Mouse (Mus musculus): ENCODE measurements around the gene Slitrk5. TPM values are rescaled to one million over a fixed set of nuclear protein-coding genes. Genes with fewer than 3 reads are reported as not detected.

Slitrk5 gene
- not detected for polyA plus RNA-seq (2015; fragmentation: Illumina TruSeq; extraction: RNeasy Lipid Tissue Mini Kit (QIAGEN cat#74804); ENCODE audit: insufficient read depth, low read depth, low replicate concordance)

GRCm38 (mm10) chr14:111674664-111675147 lies at the start of gene Slitrk5:
Gene Slitrk5 (plus strand): TSS chr14:111675097.

All from pancreas, adult 10 weeks (tissue).